Mouse (Mus musculus): ENCODE results near the gene Hist3h2ba. TPM values are rescaled to one million over a fixed set of nuclear protein-coding genes. Genes with fewer than 3 reads are reported as not detected.

The Hist3h2ba gene
- total and polyA plus RNA-seq, 2 experiments = 0.37 TPM; not detected in 1

DNA sequence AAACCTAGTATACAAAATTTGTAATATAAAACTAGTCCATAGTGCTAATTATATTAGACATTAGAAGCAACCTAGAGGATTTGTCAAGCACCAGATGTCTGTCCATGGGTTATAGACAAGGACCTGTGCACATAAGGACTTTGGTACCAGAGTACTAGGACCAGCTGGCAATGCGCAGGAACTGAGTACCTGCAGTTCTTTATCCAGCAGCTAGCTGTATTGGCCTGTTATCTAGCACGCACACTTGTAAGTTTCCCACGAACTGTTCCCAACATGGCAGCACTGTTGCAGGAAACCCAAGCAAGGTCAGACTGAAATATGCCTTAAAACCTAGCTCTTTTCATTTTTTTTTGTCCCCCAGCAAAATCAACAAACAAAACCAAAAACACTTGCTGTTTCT lies 18.5 kb upstream of the Hist3h2ba start:
- Histone ChIP-seq H3K36me3 (ENCODE audit: control insufficient read depth, insufficient read depth, low read length) (peaks cover 9% of the 10 kb centered on the region), H3K27ac (replicated peaks; ENCODE audit: insufficient read depth, low read depth, low read length) (no peak overlapping the region), H3K4me3 (ENCODE audit: insufficient read depth, low read depth, low read length) (no peak overlapping the region), H3K27me3 (ENCODE audit: control insufficient read depth, insufficient read depth, low read length) (no peaks in the 10 kb centered on the region), H3K9ac (ENCODE audit: low read depth, low read length) (no peak overlapping the region), H3K79me2 (ENCODE audit: control insufficient read depth, insufficient read depth, low read length) (no peaks in the 10 kb centered on the region), H3K4me1 (ENCODE audit: control insufficient read depth, insufficient read depth, low read length) (peaks cover 8% of the 10 kb centered on the region)
- WGBS = 48% methylated on average over 3 of the region's 3 CpGs
- TF ChIP-seq CTCF (IDR thresholded peaks at IDR 0.05; ENCODE audit: low read depth, low read length) = no peak
- no peak for TF ChIP-seq POLR2A (IDR thresholded peaks at IDR 0.05; ENCODE audit: extremely low read depth, insufficient read depth, low read length)
- peak; percentile 75 for DNase-seq (ENCODE audit: extremely low read depth, low read depth, low spot score)

DNA sequence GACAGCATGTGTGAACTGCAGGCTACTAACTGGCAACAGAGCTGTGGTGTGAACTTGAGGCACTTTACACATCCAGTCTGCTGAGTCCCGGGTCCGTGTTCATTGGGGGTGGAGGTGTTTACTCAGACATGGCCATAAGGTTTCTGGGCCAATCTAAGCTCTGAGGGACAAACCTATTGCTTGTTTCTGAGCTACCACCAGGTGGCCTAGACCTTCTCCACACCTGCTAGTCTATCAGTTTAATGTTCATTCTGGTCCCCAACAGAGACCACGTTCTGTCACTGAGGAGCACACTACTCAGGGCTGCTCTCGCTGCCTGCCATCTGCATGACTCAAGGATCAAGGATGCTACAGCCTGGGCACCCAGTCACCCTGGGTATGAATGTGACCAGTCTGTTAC lies 17.1 kb upstream of the Hist3h2ba start:
- no peak for DNase-seq (ENCODE audit: extremely low read depth, low read depth, low spot score)
- Histone ChIP-seq H3K27ac (replicated peaks; ENCODE audit: insufficient read depth, low read depth, low read length) (no peak overlapping the region), H3K27me3 (ENCODE audit: control insufficient read depth, insufficient read depth, low read length) (no peaks in the 10 kb centered on the region), H3K4me1 (ENCODE audit: control insufficient read depth, insufficient read depth, low read length) (peaks cover 6% of the 10 kb centered on the region; the same call in 1 of the 2 replicates), H3K9ac (ENCODE audit: low read depth, low read length) (no peak overlapping the region), H3K79me2 (ENCODE audit: control insufficient read depth, insufficient read depth, low read length) (no peaks in the 10 kb centered on the region), H3K4me3 (ENCODE audit: insufficient read depth, low read depth, low read length) (no peak overlapping the region), H3K36me3 (ENCODE audit: control insufficient read depth, insufficient read depth, low read length) (peaks cover 18% of the 10 kb centered on the region)
- TF ChIP-seq POLR2A (IDR thresholded peaks at IDR 0.05; ENCODE audit: extremely low read depth, insufficient read depth, low read length) = no peak
- no peak for TF ChIP-seq CTCF (IDR thresholded peaks at IDR 0.05; ENCODE audit: low read depth, low read length)
- WGBS = 46% methylated on average over 4 of the region's 4 CpGs

DNA sequence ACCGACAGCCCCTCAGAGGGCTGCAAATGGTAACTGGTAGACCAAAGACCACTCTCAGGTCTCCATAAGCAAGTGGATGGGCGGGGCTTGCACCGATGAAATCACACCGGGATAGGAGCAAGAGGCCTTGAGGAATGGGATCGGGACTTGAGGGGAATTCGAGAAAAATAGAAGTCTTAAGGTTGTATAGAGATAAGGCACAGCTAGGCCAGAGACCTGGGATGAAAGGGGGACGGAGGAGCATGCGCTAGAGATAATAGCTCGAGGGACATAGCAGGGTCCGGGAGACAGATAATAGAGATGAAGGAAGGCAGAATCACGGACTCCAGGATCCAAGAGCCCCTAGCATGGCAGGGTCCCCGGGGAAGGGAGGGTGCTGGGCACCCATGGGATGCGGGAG lies 10.8 kb upstream of the Hist3h2ba start:
- peak overlapping the region; percentile 74 for H3K4me3 ChIP-seq (ENCODE audit: insufficient read depth, low read depth, low read length)
- 3% methylated on average over 13 of the region's 13 CpGs for WGBS

DNA sequence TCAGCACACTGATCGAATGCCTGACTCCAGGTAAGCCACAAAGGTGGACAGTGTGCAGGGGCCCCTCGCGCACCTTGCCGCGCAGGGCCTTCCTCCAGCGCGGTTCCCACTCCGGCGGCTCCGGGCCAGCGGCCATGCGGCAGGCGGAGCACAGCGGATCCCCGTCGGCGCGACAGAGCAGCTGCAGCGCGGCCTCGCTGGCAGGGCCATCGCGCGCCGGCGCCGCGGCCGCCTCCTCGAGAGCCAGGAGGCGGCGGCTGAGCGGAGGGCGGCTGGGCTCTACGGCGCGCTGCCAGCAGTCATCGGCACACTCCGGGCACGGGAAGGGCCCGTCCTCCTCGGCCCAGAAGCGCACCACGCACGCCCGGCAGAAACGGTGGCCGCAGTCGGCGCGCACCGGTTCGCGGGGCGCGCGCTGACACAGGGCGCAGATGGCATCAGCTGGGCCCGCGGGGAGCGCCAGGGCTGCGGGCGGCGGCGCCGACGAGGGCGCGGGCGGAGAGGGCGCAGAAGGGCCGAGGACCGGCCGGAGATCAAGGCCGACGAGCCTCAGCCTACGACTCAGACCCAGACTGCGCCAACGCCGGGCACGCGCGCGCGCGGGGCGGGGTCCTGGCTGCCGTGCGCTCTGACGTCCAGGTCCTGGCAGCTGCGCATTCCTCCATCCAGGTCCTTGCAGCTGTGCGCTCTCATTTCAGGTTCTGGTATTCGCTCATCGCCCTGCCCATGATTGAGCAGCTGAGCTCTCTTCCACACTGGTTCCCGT lies 10.2 kb upstream of the Hist3h2ba start, which contains the start of gene Rnf187:
Rnf187 (minus strand) TSS at position 595 of the 766 bp plus-strand sequence.
- H3K27me3 ChIP-seq (ENCODE audit: control insufficient read depth, insufficient read depth, low read length) = no peaks in the 10 kb centered on the region
- DNase-seq (ENCODE audit: extremely low read depth, low read depth, low spot score) = peak; percentile 88
- peaks cover 14% of the 10 kb centered on the region for H3K36me3 ChIP-seq (ENCODE audit: control insufficient read depth, insufficient read depth, low read length)
- WGBS = under 1% methylated on average over 95 of the region's 95 CpGs
- peaks cover 10% of the 10 kb centered on the region for H3K4me1 ChIP-seq (ENCODE audit: control insufficient read depth, insufficient read depth, low read length)
- peak within 1 kb of the TSS; percentile 94 for H3K9ac ChIP-seq (ENCODE audit: low read depth, low read length)
- peak within 1 kb of the TSS; percentile 74 for H3K4me3 ChIP-seq (ENCODE audit: insufficient read depth, low read depth, low read length)
- H3K79me2 ChIP-seq (ENCODE audit: control insufficient read depth, insufficient read depth, low read length) = no peaks in the 10 kb centered on the region; the same call in 1 of the 2 replicates
- TF ChIP-seq POLR2A (IDR thresholded peaks at IDR 0.05; ENCODE audit: extremely low read depth, insufficient read depth, low read length) (peak; percentile 73), CTCF (IDR thresholded peaks at IDR 0.05; ENCODE audit: low read depth, low read length) (no peak)
- peak within 1 kb of the TSS; percentile 84 for H3K27ac ChIP-seq (replicated peaks; ENCODE audit: insufficient read depth, low read depth, low read length)

More for the DNA sequence above, 10.8 kb upstream of the Hist3h2ba start:
- Histone ChIP-seq H3K36me3 (ENCODE audit: control insufficient read depth, insufficient read depth, low read length) (peaks cover 15% of the 10 kb centered on the region), H3K9ac (ENCODE audit: low read depth, low read length) (peak overlapping the region; percentile 94), H3K27ac (replicated peaks; ENCODE audit: insufficient read depth, low read depth, low read length) (peak overlapping the region; percentile 84), H3K4me1 (ENCODE audit: control insufficient read depth, insufficient read depth, low read length) (peaks cover 10% of the 10 kb centered on the region), H3K27me3 (ENCODE audit: control insufficient read depth, insufficient read depth, low read length) (no peaks in the 10 kb centered on the region), H3K79me2 (ENCODE audit: control insufficient read depth, insufficient read depth, low read length) (no peaks in the 10 kb centered on the region; the same call in 1 of the 2 replicates)
- no peak for DNase-seq (ENCODE audit: extremely low read depth, low read depth, low spot score)
- TF ChIP-seq CTCF (IDR thresholded peaks at IDR 0.05; ENCODE audit: low read depth, low read length) (no peak), POLR2A (IDR thresholded peaks at IDR 0.05; ENCODE audit: extremely low read depth, insufficient read depth, low read length) (no peak)

DNA sequence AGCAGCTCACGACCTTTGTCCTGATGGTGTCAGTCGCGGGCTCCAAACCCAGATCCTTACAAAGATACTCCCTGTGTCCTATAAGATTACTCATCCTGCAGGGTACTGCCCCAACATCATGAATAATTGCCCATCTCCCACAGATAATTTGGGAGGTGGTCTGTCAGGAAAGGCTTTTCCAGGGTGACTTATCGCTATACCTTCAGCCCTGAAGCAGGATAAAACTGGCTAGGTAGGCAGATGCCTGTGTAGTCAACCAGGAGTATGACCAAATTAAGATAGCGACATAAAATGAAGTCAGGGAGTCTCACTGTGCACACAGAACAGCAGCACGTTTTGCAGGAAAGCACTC lies 9.7 kb upstream of the Hist3h2ba start:
- Histone ChIP-seq H3K79me2 (ENCODE audit: control insufficient read depth, insufficient read depth, low read length) (no peaks in the 10 kb centered on the region; the same call in 1 of the 2 replicates), H3K9ac (ENCODE audit: low read depth, low read length) (no peak overlapping the region), H3K4me1 (ENCODE audit: control insufficient read depth, insufficient read depth, low read length) (peaks cover 10% of the 10 kb centered on the region), H3K27ac (replicated peaks; ENCODE audit: insufficient read depth, low read depth, low read length) (0 out of 2 replicates have a peak overlapping the region, but pooled peaks have one; percentile 1), H3K27me3 (ENCODE audit: control insufficient read depth, insufficient read depth, low read length) (no peaks in the 10 kb centered on the region), H3K36me3 (ENCODE audit: control insufficient read depth, insufficient read depth, low read length) (peaks cover 14% of the 10 kb centered on the region), H3K4me3 (ENCODE audit: insufficient read depth, low read depth, low read length) (no peak overlapping the region)
- DNase-seq (ENCODE audit: extremely low read depth, low read depth, low spot score) = no peak
- TF ChIP-seq POLR2A (IDR thresholded peaks at IDR 0.05; ENCODE audit: extremely low read depth, insufficient read depth, low read length) = no peak
- TF ChIP-seq CTCF (IDR thresholded peaks at IDR 0.05; ENCODE audit: low read depth, low read length) = no peak
- 22% methylated on average over 6 of the region's 6 CpGs for WGBS

DNA sequence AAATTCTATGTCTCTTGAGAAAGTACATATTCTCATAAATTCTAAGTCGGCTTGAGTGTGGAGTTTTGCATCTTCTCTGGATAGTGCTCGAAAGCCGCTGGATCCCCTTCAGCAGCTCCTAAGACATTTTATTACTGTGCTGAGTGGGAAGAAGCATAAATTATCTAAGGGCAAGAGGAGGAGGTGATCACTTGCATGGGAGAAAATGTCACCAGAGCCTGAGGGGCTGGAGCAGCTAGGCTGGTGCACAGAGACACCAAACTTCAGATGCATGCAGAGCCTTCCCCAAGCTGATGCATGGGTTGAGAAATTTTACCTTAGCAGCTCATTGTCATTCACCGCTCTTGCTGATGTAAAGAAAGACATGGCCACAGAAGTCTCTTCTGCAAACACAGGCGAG lies 4.6 kb upstream of the Hist3h2ba start:
- H3K9ac ChIP-seq (ENCODE audit: low read depth, low read length) = no peak overlapping the region
- H3K36me3 ChIP-seq (ENCODE audit: control insufficient read depth, insufficient read depth, low read length) = no peaks in the 10 kb centered on the region
- H3K27ac ChIP-seq (replicated peaks; ENCODE audit: insufficient read depth, low read depth, low read length) = no peak overlapping the region
- no peak for DNase-seq (ENCODE audit: extremely low read depth, low read depth, low spot score)
- H3K4me1 ChIP-seq (ENCODE audit: control insufficient read depth, insufficient read depth, low read length) = peaks cover 9% of the 10 kb centered on the region; the same call in 1 of the 2 replicates
- TF ChIP-seq POLR2A (IDR thresholded peaks at IDR 0.05; ENCODE audit: extremely low read depth, insufficient read depth, low read length) = no peak
- no peak for TF ChIP-seq CTCF (IDR thresholded peaks at IDR 0.05; ENCODE audit: low read depth, low read length)
- H3K79me2 ChIP-seq (ENCODE audit: control insufficient read depth, insufficient read depth, low read length) = no peaks in the 10 kb centered on the region
- H3K27me3 ChIP-seq (ENCODE audit: control insufficient read depth, insufficient read depth, low read length) = peaks cover 7% of the 10 kb centered on the region; the same call in 1 of the 2 replicates
- 86% methylated on average over 5 of the region's 5 CpGs for WGBS
- no peak overlapping the region for H3K4me3 ChIP-seq (ENCODE audit: insufficient read depth, low read depth, low read length)
